Mouse (Mus musculus) hindbrain, embryonic 11.5 days (tissue): Measurements from ENCODE around the gene Cpa4. TPM values are rescaled to one million over a fixed set of nuclear protein-coding genes. Genes with fewer than 3 reads are reported as not detected.

Experiments
- ATAC-seq: fragments of 200-750 bp; cut with Nextera tagmentation; 2 replicates; pipeline ENCODE4 v1.8.0; 2017; ENCODE audit warnings: mild to moderate bottlenecking, moderate TSS enrichment, moderate library complexity; ENCODE audit not compliant: low FRiP score
- DNase-seq: peaks from one replicate; pipeline ENCODE4 v3.0.0-alpha.2; 2015; ENCODE audit warnings: low spot score
- H3K27ac ChIP-seq: fragments of 300-500 bp; sonication (generic); 2 replicates; pipeline ENCODE4 v1.5.1; 2014; ENCODE audit warnings: mild to moderate bottlenecking, low read depth, low read length
- H3K27me3 ChIP-seq: fragments of 300-500 bp; sonication (generic); 2 replicates; pipeline ENCODE4 v1.6.1; 2014; ENCODE audit warnings: mild to moderate bottlenecking, low read length, moderate library complexity, mixed read lengths; ENCODE audit not compliant: control insufficient read depth, insufficient read depth
- H3K36me3 ChIP-seq: fragments of 300-500 bp; sonication (generic); 2 replicates; pipeline ENCODE4 v1.6.1; 2014; ENCODE audit warnings: mild to moderate bottlenecking, low read length, moderate library complexity, mixed read lengths; ENCODE audit not compliant: control insufficient read depth, insufficient read depth
- H3K4me1 ChIP-seq: fragments of 300-500 bp; sonication (generic); replicated peaks from 2 replicates; pipeline ENCODE4 v1.6.1; 2014; ENCODE audit warnings: low read length, mixed read lengths; ENCODE audit not compliant: control insufficient read depth, insufficient read depth
- H3K4me2 ChIP-seq: fragments of 300-500 bp; sonication (generic); replicated peaks from 2 replicates; pipeline ENCODE4 v1.6.1; 2014; ENCODE audit warnings: mild to moderate bottlenecking, low read depth, low read length
- H3K4me3 ChIP-seq: fragments of 300-500 bp; sonication (generic); 2 replicates; pipeline ENCODE4 v1.5.1; 2014; ENCODE audit warnings: low read depth, low read length
- H3K9ac ChIP-seq: fragments of 300-500 bp; sonication (generic); 2 replicates; pipeline ENCODE4 v1.6.1; 2014; ENCODE audit warnings: low read depth, low read length
- H3K9me3 ChIP-seq: fragments of 300-500 bp; sonication (generic); 2 replicates; pipeline ENCODE4 v1.6.1; 2016; ENCODE audit warnings: low read length; ENCODE audit not compliant: control insufficient read depth
- WGBS: fragments of 180-500 bp; shearing (Covaris S2); extraction: QIAGEN DNeasy Blood & Tissue Kit; methylation state at CpG from one replicate; pipeline ENCODE4 v1.1.7; 2014; 5-methylcytosine and 5-hydroxymethylcytosine counted together
- polyA plus RNA-seq: library from polyadenylated mRNA; unstranded; fragments of >200 nt; fragmentation: Nextera tagmentation; extraction: Ambion mirVana; gene quantifications from 2 replicates; pipeline ENCODE4 v1.2.1, GENCODE M21; 2014

The Cpa4 gene
- polyA plus RNA-seq, 1 experiment from 2014 or later = 3.9 TPM

DNA sequence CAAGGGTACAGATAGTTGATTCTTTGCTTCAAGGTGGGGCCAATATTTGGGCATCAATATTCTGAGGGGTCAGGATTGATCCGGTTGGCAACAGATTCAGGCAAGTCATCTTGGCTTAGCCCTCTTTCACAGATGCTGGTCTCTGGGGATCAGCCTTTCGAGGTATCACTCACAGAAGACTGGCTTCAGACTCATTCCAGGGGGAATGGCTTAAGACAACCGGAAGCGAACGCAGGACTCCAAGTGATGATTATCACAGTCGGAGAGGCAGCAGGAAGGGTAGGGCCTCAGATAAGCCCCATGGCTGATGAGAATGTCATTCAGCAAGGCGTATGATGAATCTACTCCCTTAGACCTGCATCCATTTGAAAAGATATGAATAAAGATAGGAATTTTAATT, 26.2 kb downstream of the Cpa4 start:
- Histone ChIP-seq H3K36me3 (no peaks in the 10 kb centered on the region), H3K9ac (no peak overlapping the region), H3K27ac (no peak overlapping the region), H3K4me2 (no peak overlapping the region), H3K4me1 (no peaks in the 10 kb centered on the region), H3K4me3 (no peak overlapping the region), H3K9me3 (no peaks in the 10 kb centered on the region), H3K27me3 (no peaks in the 10 kb centered on the region)
- ATAC-seq (no peak), DNase-seq (no peak)
- WGBS = 77% methylated on average over 7 of the region's 7 CpGs

DNA sequence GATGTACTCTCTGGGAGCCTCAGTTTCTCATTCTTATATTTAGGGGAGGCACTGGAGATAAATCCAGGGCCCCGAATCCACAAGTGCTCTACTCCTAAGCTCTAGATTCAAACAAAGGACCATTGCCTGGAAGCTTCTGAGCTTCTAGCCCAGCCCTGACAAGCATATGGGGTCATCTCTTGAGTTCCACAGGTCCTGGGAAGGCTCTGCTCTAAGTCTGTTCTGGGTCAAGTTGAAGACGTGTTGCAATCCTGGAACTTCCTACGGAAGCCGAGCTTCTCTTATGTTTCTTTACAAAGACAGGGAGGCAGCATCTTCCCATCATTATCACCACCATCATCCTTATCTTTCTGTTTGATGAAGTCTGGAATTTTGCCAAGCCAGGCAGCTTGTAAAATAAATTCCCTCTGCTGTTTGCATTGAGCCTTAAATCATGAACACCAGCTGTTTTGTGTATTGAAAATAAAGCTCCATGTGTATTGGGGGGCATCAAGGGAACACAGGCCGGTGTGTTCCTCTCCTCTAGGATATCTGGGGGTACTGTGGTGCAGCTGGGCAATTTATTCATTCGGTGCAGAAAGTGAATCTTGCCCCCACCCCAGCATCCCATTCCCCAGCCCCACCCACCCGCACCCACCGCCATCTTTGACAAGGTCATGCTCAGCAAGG, 28.2 kb downstream of the Cpa4 start:
- Histone ChIP-seq H3K4me3 (no peak overlapping the region), H3K9me3 (no peaks in the 10 kb centered on the region), H3K9ac (no peak overlapping the region), H3K27me3 (no peaks in the 10 kb centered on the region), H3K36me3 (no peaks in the 10 kb centered on the region), H3K4me1 (no peaks in the 10 kb centered on the region), H3K4me2 (no peak overlapping the region), H3K27ac (no peak overlapping the region)
- no peak for ATAC-seq
- no peak for DNase-seq
- WGBS = 94% methylated on average over 8 of the region's 8 CpGs

DNA sequence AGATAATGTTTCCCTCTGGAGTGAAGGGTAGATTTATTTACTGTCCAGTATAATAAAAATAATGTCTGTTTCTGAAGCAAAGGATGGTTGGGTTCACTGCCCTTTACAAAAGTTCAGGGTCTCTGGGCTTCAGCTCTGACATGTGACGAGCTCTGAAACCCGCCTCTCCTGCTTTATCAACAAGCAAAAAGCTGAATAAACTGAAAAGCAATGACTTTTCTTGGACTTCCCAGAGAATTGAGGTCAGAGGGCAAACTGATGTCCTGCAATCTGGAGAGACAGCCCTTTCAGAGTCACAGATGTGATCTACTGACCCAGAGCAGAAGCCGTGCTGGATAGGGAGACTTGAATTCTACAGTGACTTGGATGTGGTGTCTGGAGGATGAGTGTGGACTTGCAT, 31.9 kb downstream of the Cpa4 start:
- no peak for ATAC-seq
- H3K4me3 ChIP-seq = no peak overlapping the region
- DNase-seq = no peak
- H3K4me2 ChIP-seq = no peak overlapping the region
- no peaks in the 10 kb centered on the region for H3K9me3 ChIP-seq
- H3K27ac ChIP-seq = no peak overlapping the region
- no peaks in the 10 kb centered on the region for H3K27me3 ChIP-seq
- 37% methylated on average over 3 of the region's 3 CpGs for WGBS
- no peaks in the 10 kb centered on the region for H3K36me3 ChIP-seq
- no peak overlapping the region for H3K9ac ChIP-seq
- H3K4me1 ChIP-seq = no peaks in the 10 kb centered on the region

DNA sequence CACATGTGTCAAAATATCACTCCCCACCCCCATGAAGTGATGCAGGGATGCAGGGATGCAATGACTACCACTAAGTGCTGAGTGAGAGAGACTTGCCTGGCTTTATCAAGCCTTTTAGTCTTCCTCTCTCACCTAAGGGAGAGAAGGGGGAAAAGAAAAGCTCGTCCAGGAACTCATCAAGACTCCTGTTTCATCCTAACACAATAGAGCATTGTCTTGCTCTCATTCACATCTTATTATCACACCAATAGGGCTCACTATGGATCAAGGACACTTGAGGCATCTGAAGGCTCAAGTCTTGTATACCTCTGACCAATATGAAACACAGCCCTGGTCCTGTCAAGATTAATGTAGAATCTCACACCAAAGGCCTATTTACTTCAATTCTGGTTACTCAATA, 32.8 kb downstream of the Cpa4 start:
- no peak overlapping the region for H3K27ac ChIP-seq
- DNase-seq (no peak), ATAC-seq (no peak)
- no peaks in the 10 kb centered on the region for H3K36me3 ChIP-seq
- H3K27me3 ChIP-seq = no peaks in the 10 kb centered on the region
- no peaks in the 10 kb centered on the region for H3K9me3 ChIP-seq
- WGBS = 53% methylated on average over 1 of the region's 1 CpGs
- no peaks in the 10 kb centered on the region for H3K4me1 ChIP-seq
- no peak overlapping the region for H3K9ac ChIP-seq
- no peak overlapping the region for H3K4me2 ChIP-seq
- H3K4me3 ChIP-seq = no peak overlapping the region

DNA sequence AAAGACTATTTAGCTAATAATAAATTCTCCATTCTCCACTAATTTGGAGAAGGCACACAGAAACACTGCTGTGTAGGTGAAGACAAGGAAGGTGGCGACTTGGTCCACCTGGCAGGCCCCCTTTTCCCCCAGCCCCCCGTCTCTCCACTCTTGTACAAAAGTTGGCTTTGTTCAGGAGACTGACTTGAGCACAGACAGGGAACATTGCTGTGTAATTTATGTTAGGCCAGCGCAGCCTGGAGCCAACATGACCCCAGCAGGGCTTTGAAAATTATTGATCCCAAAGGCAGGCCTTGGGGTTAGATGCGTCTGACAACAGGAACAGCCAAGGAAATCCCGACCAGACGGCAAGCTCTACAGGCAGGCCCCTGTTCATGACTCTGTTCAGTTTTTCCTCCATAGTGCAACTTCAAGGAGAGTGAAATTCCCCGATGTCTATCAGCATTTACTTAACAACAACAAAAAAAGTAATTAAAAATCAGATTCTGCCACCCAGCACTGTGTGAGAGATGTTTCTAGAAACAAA, 36.2 kb downstream of the Cpa4 start:
- no peak overlapping the region for H3K4me2 ChIP-seq
- H3K4me1 ChIP-seq = no peaks in the 10 kb centered on the region
- no peak overlapping the region for H3K4me3 ChIP-seq
- ATAC-seq (no peak), DNase-seq (no peak)
- WGBS = 65% methylated on average over 7 of the region's 7 CpGs
- H3K9me3 ChIP-seq = no peaks in the 10 kb centered on the region
- H3K27me3 ChIP-seq = no peaks in the 10 kb centered on the region
- H3K9ac ChIP-seq = no peak overlapping the region
- H3K27ac ChIP-seq = no peak overlapping the region
- H3K36me3 ChIP-seq = no peaks in the 10 kb centered on the region

DNA sequence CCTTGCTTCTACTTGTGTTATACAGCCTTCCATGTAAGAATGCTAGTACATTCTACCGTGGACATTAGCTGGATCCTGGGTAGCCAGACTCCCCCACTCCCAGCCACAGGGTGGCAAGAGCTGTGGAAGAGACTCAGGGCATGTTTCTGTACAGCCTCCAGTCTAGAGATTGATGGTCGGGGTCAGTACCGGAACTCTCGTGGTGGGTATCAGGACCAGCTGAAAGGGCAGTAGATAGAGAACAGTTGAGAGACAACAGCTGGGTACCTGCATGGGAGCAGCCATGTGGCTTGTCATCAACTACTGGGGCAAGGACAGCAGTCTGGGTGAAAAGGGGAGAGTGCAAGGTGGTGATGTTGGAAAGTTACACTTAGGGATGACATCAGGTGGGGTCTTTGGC, 36.9 kb downstream of the Cpa4 start:
- no peak overlapping the region for H3K9ac ChIP-seq
- H3K27me3 ChIP-seq = no peaks in the 10 kb centered on the region
- no peak overlapping the region for H3K27ac ChIP-seq
- H3K9me3 ChIP-seq = no peaks in the 10 kb centered on the region
- WGBS = 86% methylated on average over 4 of the region's 4 CpGs
- H3K4me2 ChIP-seq = no peak overlapping the region
- DNase-seq = no peak
- ATAC-seq = no peak
- no peaks in the 10 kb centered on the region for H3K36me3 ChIP-seq
- H3K4me3 ChIP-seq = no peak overlapping the region
- no peaks in the 10 kb centered on the region for H3K4me1 ChIP-seq

DNA sequence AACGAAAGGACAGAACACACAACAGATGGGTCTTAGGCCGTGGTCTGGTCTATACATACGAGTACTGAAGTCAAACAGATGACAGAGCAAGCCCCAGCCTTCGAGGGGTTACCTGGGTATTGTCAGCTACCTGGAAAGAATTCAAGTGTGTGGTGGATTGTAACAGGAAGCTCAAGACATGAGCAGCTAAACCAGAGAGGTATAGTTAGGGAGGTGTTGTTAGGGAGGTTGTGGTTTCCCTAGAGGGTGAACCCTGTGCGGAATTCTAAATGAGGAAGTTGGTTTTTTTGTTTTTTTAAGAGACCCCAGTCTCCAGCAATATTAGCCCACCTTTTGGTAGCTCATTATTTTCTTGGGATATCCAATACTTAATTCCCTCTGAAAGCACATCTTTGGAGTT, 37.5 kb downstream of the Cpa4 start:
- H3K4me3 ChIP-seq = no peak overlapping the region
- H3K9ac ChIP-seq = no peak overlapping the region
- ATAC-seq (no peak), DNase-seq (no peak)
- H3K4me1 ChIP-seq = no peaks in the 10 kb centered on the region
- H3K9me3 ChIP-seq = no peaks in the 10 kb centered on the region
- no peaks in the 10 kb centered on the region for H3K27me3 ChIP-seq
- H3K36me3 ChIP-seq = no peaks in the 10 kb centered on the region
- no peak overlapping the region for H3K27ac ChIP-seq
- H3K4me2 ChIP-seq = no peak overlapping the region
- WGBS = 81% methylated on average over 5 of the region's 5 CpGs

DNA sequence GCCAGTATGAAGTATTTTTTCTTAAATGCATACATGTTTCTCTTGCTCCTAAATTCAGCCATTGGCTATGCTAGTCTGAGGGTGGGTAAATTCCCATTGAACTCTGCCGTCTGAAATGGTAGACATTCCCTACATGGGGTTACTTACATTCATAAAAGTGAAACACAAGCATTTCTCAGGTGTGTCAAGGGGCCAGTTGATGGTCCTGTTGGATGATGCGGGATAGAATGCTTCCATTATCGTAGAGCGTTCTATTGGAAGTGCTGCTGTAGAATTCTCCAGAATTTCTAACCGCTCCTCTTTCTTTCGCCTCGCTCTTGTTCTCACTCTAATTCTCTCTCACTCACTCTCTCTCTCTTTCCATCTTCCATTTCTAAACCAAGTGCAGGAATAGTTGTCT, 42.5 kb downstream of the Cpa4 start, which contains the start of gene Cpa5:
Gene Cpa5 (plus strand): TSS at position 301 of the 400 bp plus-strand sequence.
- Histone ChIP-seq H3K4me1 (peaks cover 3% of the 10 kb centered on the region; the same call in 1 of the 2 replicates), H3K27ac (no peak within 1 kb of the TSS), H3K27me3 (no peaks in the 10 kb centered on the region), H3K36me3 (no peaks in the 10 kb centered on the region), H3K4me2 (no peak within 1 kb of the TSS), H3K4me3 (no peak within 1 kb of the TSS), H3K9ac (no peak within 1 kb of the TSS), H3K9me3 (no peaks in the 10 kb centered on the region)
- ATAC-seq (no peak), DNase-seq (no peak)
- WGBS = 78% methylated on average over 7 of the region's 7 CpGs

DNA sequence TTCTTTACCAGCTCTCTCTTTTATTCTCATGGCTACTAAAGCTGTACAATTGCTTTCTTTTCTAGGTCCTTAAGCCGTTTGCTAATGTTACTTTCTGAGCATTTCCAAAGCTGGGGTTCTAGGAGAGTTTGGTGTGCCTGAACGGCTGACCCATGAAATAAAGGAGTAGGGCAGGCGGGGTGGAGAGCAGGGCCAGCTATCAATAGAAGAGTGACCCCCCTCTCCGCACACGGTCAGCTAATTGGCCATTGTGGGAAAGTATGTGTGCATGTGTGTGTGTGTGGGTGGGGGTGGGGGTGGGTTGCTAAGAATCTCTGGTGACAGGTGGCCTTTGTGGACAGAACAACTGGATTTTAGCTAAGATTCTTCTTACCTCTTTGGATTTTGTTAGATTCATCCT, 43.0 kb downstream of the Cpa4 start:
- ATAC-seq = no peak
- H3K36me3 ChIP-seq = no peaks in the 10 kb centered on the region
- no peak overlapping the region for H3K9ac ChIP-seq
- no peak overlapping the region for H3K27ac ChIP-seq
- no peak for DNase-seq
- no peaks in the 10 kb centered on the region for H3K27me3 ChIP-seq
- no peak overlapping the region for H3K4me2 ChIP-seq
- H3K4me1 ChIP-seq = peaks cover 8% of the 10 kb centered on the region; the same call in 1 of the 2 replicates
- 36% methylated on average over 5 of the region's 5 CpGs for WGBS
- no peaks in the 10 kb centered on the region for H3K9me3 ChIP-seq
- no peak overlapping the region for H3K4me3 ChIP-seq
